Mouse (Mus musculus) liver, embryonic 13.5 days (tissue): ENCODE measurements around the gene Cacnb2. TPM values are rescaled to one million over a fixed set of nuclear protein-coding genes. Genes with fewer than 3 reads are reported as not detected.
"Not testable (repeated sequence)": the region's sequence is repeated elsewhere in the genome, so short reads cannot be mapped to it uniquely, and the experiment has no call there.

ENCODE experiments used
- ATAC-seq: fragments of 200-750 bp; cut with Nextera tagmentation; 2 replicates; pipeline ENCODE4 v1.8.0; 2017; ENCODE audit warnings: low read depth, mild to moderate bottlenecking, moderate number of reproducible peaks, moderate library complexity
- DNase-seq: peaks from one replicate; pipeline ENCODE4 v3.0.0; 2022
- H3K27ac ChIP-seq: fragments of 300-500 bp; sonication (generic); 2 replicates; pipeline ENCODE4 v1.5.1; 2015; ENCODE audit warnings: moderate library complexity, mild to moderate bottlenecking, inconsistent platforms
- H3K27me3 ChIP-seq: fragments of 300-500 bp; sonication (generic); 2 replicates; pipeline ENCODE4 v1.6.1; 2015; ENCODE audit warnings: mild to moderate bottlenecking, inconsistent platforms
- H3K36me3 ChIP-seq: fragments of 300-500 bp; sonication (generic); 2 replicates; pipeline ENCODE4 v1.6.1; 2015; ENCODE audit warnings: mild to moderate bottlenecking, inconsistent platforms
- H3K4me1 ChIP-seq: fragments of 300-500 bp; sonication (generic); replicated peaks from 2 replicates; pipeline ENCODE4 v1.6.1; 2015; ENCODE audit warnings: inconsistent platforms
- H3K4me2 ChIP-seq: fragments of 300-500 bp; sonication (generic); 2 replicates; pipeline ENCODE4 v1.6.1; 2015; ENCODE audit warnings: inconsistent platforms, mild to moderate bottlenecking, moderate library complexity
- H3K4me3 ChIP-seq: fragments of 300-500 bp; sonication (generic); replicated peaks from 2 replicates; pipeline ENCODE4 v1.5.1; 2015; ENCODE audit warnings: mild to moderate bottlenecking, inconsistent platforms
- H3K9ac ChIP-seq: fragments of 300-500 bp; sonication (generic); 2 replicates; pipeline ENCODE4 v1.6.1; 2015; ENCODE audit warnings: mild to moderate bottlenecking, inconsistent platforms
- H3K9me3 ChIP-seq: fragments of 300-500 bp; sonication (generic); replicated peaks from 2 replicates; pipeline ENCODE4 v1.6.1; 2016; ENCODE audit warnings: inconsistent platforms
- WGBS: fragments of 180-500 bp; shearing (Covaris S2); methylation state at CpG from one replicate; pipeline ENCODE4 v1.1.7; 2015; ENCODE audit not compliant: insufficient replicate concordance; 5-methylcytosine and 5-hydroxymethylcytosine counted together
- polyA plus RNA-seq: library from polyadenylated mRNA; unstranded; fragments of >200 nt; fragmentation: Nextera tagmentation; extraction: Ambion mirVana; gene quantifications from 2 replicates; pipeline ENCODE4 v1.2.1, GENCODE M21; 2015

Gene Cacnb2
- polyA plus RNA-seq, 1 experiment from 2014 or later, result 0.30 TPM

GRCm38 (mm10) chr2:14719119-14719718 is 116.3 kb downstream of the Cacnb2 start:
- Histone ChIP-seq H3K27ac (no peak overlapping the region), H3K27me3 (no peaks in the 10 kb centered on the region), H3K4me3 (no peak overlapping the region), H3K9me3 (no peaks in the 10 kb centered on the region), H3K4me1 (no peaks in the 10 kb centered on the region), H3K4me2 (no peak overlapping the region), H3K36me3 (no peaks in the 10 kb centered on the region), H3K9ac (no peak overlapping the region)
- ATAC-seq (no peak), DNase-seq (no peak)
- 55% methylated on average over 9 of the region's 9 CpGs for WGBS

GRCm38 (mm10) chr2:14725437-14725836 is 122.5 kb downstream of the Cacnb2 start:
- Histone ChIP-seq H3K27ac (no peak overlapping the region), H3K9me3 (no peaks in the 10 kb centered on the region), H3K27me3 (no peaks in the 10 kb centered on the region), H3K4me2 (no peak overlapping the region), H3K9ac (no peak overlapping the region), H3K4me1 (no peaks in the 10 kb centered on the region), H3K36me3 (no peaks in the 10 kb centered on the region), H3K4me3 (no peak overlapping the region)
- no peak for ATAC-seq
- no peak for DNase-seq

- not testable (repeated sequence) for H3K4me2 ChIP-seq, H3K4me3 ChIP-seq, H3K27ac ChIP-seq, H3K36me3 ChIP-seq, H3K4me1 ChIP-seq, H3K27me3 ChIP-seq, ATAC-seq, H3K9ac ChIP-seq, H3K9me3 ChIP-seq, DNase-seq
- WGBS, result 76% methylated on average over 13 of the region's 13 CpGs
Observed at GRCm38 (mm10) chr2:14726601-14727000, 123.7 kb downstream of the Cacnb2 start.

GRCm38 (mm10) chr2:14738927-14739326 is 136.0 kb downstream of the Cacnb2 start:
- H3K36me3 ChIP-seq, result no peaks in the 10 kb centered on the region
- no peak overlapping the region for H3K4me2 ChIP-seq
- H3K27ac ChIP-seq, result no peak overlapping the region
- H3K9ac ChIP-seq, result no peak overlapping the region
- H3K4me1 ChIP-seq, result no peaks in the 10 kb centered on the region
- H3K9me3 ChIP-seq, result no peaks in the 10 kb centered on the region
- no peaks in the 10 kb centered on the region for H3K27me3 ChIP-seq
- ATAC-seq, result no peak
- H3K4me3 ChIP-seq, result no peak overlapping the region
- 53% methylated on average over 9 of the region's 9 CpGs for WGBS
- DNase-seq, result no peak

GRCm38 (mm10) chr2:14739510-14739909 is 136.6 kb downstream of the Cacnb2 start:
- Histone ChIP-seq H3K36me3 (no peaks in the 10 kb centered on the region), H3K9ac (no peak overlapping the region), H3K4me1 (no peaks in the 10 kb centered on the region), H3K4me2 (no peak overlapping the region), H3K27ac (no peak overlapping the region), H3K27me3 (no peaks in the 10 kb centered on the region), H3K4me3 (no peak overlapping the region), H3K9me3 (no peaks in the 10 kb centered on the region)
- no peak for DNase-seq
- ATAC-seq, result no peak
- WGBS, result 73% methylated on average over 15 of the region's 15 CpGs

GRCm38 (mm10) chr2:14740359-14740758 is 137.5 kb downstream of the Cacnb2 start:
- H3K36me3 ChIP-seq, result no peaks in the 10 kb centered on the region
- no peaks in the 10 kb centered on the region for H3K4me1 ChIP-seq
- H3K4me3 ChIP-seq, result no peak overlapping the region
- H3K27ac ChIP-seq, result no peak overlapping the region
- WGBS, result 87% methylated on average over 7 of the region's 7 CpGs
- H3K4me2 ChIP-seq, result no peak overlapping the region
- no peaks in the 10 kb centered on the region for H3K9me3 ChIP-seq
- no peak for ATAC-seq
- no peak for DNase-seq
- no peak overlapping the region for H3K9ac ChIP-seq
- no peaks in the 10 kb centered on the region for H3K27me3 ChIP-seq

GRCm38 (mm10) chr2:14744761-14745160 is 141.9 kb downstream of the Cacnb2 start:
- Histone ChIP-seq H3K27ac (no peak overlapping the region), H3K36me3 (no peaks in the 10 kb centered on the region), H3K27me3 (no peaks in the 10 kb centered on the region), H3K4me2 (no peak overlapping the region), H3K9ac (no peak overlapping the region), H3K4me1 (no peaks in the 10 kb centered on the region), H3K9me3 (no peaks in the 10 kb centered on the region), H3K4me3 (no peak overlapping the region)
- 69% methylated on average over 1 of the region's 1 CpGs for WGBS
- no peak for ATAC-seq
- DNase-seq, result no peak

GRCm38 (mm10) chr2:14762846-14763245 is 160.0 kb downstream of the Cacnb2 start:
- ATAC-seq (no peak), DNase-seq (no peak)
- WGBS, result 62% methylated on average over 4 of the region's 4 CpGs
- Histone ChIP-seq H3K9me3 (no peaks in the 10 kb centered on the region), H3K4me3 (no peak overlapping the region), H3K9ac (no peak overlapping the region), H3K4me2 (no peak overlapping the region), H3K27me3 (no peaks in the 10 kb centered on the region), H3K36me3 (no peaks in the 10 kb centered on the region), H3K4me1 (no peaks in the 10 kb centered on the region), H3K27ac (no peak overlapping the region)

- Histone ChIP-seq H3K4me2 (no peak overlapping the region), H3K27me3 (no peaks in the 10 kb centered on the region), H3K27ac (no peak overlapping the region), H3K9ac (no peak overlapping the region), H3K4me1 (no peaks in the 10 kb centered on the region), H3K9me3 (no peaks in the 10 kb centered on the region), H3K4me3 (no peak overlapping the region), H3K36me3 (no peaks in the 10 kb centered on the region)
- ATAC-seq (no peak), DNase-seq (no peak)
- WGBS, result 67% methylated on average over 6 of the region's 6 CpGs
Observed at GRCm38 (mm10) chr2:14763931-14764330, 161.0 kb downstream of the Cacnb2 start.

GRCm38 (mm10) chr2:14769448-14769847 is 166.6 kb downstream of the Cacnb2 start:
- no peak overlapping the region for H3K4me3 ChIP-seq
- no peaks in the 10 kb centered on the region for H3K27me3 ChIP-seq
- ATAC-seq (no peak), DNase-seq (no peak)
- 69% methylated on average over 1 of the region's 1 CpGs for WGBS
- no peak overlapping the region for H3K4me2 ChIP-seq
- H3K27ac ChIP-seq, result no peak overlapping the region
- no peak overlapping the region for H3K9ac ChIP-seq
- no peaks in the 10 kb centered on the region for H3K4me1 ChIP-seq
- H3K9me3 ChIP-seq, result no peaks in the 10 kb centered on the region
- H3K36me3 ChIP-seq, result no peaks in the 10 kb centered on the region

GRCm38 (mm10) chr2:14770635-14771034 is 167.7 kb downstream of the Cacnb2 start:
- DNase-seq, result no peak
- Histone ChIP-seq H3K9ac (no peak overlapping the region), H3K36me3 (no peaks in the 10 kb centered on the region), H3K27ac (no peak overlapping the region), H3K9me3 (no peaks in the 10 kb centered on the region), H3K4me2 (no peak overlapping the region), H3K27me3 (no peaks in the 10 kb centered on the region), H3K4me3 (no peak overlapping the region), H3K4me1 (no peaks in the 10 kb centered on the region)
- ATAC-seq, result no peak
- WGBS, result 45% methylated on average over 4 of the region's 4 CpGs

GRCm38 (mm10) chr2:14774375-14774774 is 171.5 kb downstream of the Cacnb2 start:
- H3K9me3 ChIP-seq, result no peaks in the 10 kb centered on the region
- no peak overlapping the region for H3K9ac ChIP-seq
- no peaks in the 10 kb centered on the region for H3K36me3 ChIP-seq
- WGBS, result 43% methylated on average over 1 of the region's 1 CpGs
- ATAC-seq (no peak), DNase-seq (no peak)
- H3K4me1 ChIP-seq, result no peaks in the 10 kb centered on the region
- H3K4me2 ChIP-seq, result no peak overlapping the region
- H3K27ac ChIP-seq, result no peak overlapping the region
- no peaks in the 10 kb centered on the region for H3K27me3 ChIP-seq
- H3K4me3 ChIP-seq, result no peak overlapping the region
